Mouse (Mus musculus) cortical plate, adult 2 months (tissue): ENCODE measurements around the gene Dnase1l3.

Experiments used
- CTCF ChIP-seq: fragments of 200-500 bp; IDR thresholded peaks from 2 replicates; pipeline ENCODE4 v1.5.1; 2011; ENCODE audit warnings: mild to moderate bottlenecking, control low read depth, low read length; ENCODE audit not compliant: insufficient read depth; ENCODE audit errors: extremely low read depth
- POLR2A ChIP-seq: fragments of 200-500 bp; IDR thresholded peaks from 2 replicates; pipeline ENCODE4 v1.6.1; 2011; ENCODE audit warnings: mild to moderate bottlenecking, low read length, control low read depth; ENCODE audit not compliant: insufficient read depth; ENCODE audit errors: extremely low read depth

DNA sequence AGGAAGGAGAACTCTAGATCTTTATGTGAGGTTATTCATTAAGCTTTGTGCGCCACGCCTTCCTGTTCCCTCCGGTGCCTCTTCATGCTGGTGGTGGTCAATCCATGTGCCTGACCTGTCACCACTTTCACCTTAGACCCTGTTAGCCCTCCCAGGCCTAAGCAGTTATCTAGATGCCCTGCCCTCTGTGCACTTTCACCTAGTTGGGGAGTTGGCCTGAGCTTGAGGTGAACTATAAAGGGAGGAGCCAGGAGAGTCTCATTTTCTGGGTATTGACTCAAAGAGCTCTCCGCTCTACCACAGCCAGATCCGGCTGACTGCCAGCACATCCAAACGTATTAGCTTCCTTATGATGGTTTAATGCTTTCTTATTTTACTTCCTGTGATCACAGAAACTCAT lies 21.9 kb upstream of the Dnase1l3 start:
- TF ChIP-seq CTCF (no peak), POLR2A (no peak)
